Mouse (Mus musculus) cerebellum, postnatal 25 days (tissue): ENCODE measurements around the gene Bcl2l1.
A peak's percentile ranks its signal among the peaks of the same experiment; 100 is the strongest.

Experiments
- DNase-seq, 2 experiments: peaks; one replicate each; pipeline ENCODE4 v3.0.0; 2021; ENCODE audit warnings: mixed read lengths in 2 of 2

Bcl2l1 gene

DNA sequence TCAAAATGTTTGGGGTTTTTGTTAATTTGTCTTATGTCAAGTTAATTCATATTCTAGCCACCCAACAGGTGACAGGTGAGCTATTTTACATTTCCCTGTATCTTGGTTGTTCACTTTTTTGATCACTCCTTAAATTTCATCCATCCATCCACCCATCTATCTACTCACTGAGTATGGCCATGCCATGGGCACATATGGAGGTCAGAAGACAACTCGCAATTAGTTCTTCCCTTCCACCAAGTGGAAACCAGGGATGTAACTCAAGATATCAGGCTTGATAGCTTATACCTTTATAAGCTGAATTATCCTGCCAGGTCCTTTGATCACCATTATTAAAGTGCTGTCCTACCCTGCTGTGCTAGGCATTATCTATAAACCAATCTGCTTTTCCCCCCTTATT lies 7.8 kb downstream of the Bcl2l1 start:
- DNase-seq: no peak

DNA sequence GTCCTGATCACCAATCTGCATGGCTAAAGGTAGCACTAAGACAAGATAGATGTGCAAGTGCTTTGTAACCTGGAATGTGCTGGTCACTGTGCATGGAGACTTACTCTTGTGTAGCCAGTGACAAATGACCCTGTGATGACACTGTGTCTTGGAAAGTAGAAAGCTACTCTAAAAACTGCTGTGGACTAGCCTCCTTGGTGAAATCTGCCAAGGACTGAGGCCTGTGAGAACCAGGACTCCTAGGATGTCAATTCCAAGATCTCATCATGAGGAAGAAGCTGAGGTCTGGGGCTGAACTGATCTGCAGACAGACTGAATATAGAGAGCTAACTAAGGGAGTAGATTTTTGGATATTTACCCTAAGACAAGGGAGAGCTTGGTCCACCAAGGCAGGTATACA lies 10.0 kb downstream of the Bcl2l1 start:
- DNase-seq: no peak

DNA sequence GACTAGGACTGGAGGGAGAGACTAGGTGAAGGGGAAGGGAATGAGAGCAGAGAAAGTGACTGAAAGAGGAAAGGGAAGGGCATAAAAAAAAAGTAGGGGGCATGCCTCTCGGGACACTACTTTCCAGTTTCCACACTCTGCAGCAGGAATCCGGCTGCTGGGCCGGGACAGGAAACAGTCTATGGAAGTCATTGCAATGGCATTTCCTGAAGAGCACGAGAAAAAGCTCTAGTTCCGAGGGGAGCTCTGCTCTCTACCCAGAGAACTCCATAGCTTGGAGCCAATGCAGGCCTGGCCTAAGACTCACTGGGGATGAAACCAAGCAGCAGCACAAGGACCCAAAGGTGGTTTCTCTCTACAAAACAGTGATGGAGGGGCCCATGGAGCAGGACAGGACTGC lies 10.5 kb downstream of the Bcl2l1 start:
- DNase-seq: no peak

DNA sequence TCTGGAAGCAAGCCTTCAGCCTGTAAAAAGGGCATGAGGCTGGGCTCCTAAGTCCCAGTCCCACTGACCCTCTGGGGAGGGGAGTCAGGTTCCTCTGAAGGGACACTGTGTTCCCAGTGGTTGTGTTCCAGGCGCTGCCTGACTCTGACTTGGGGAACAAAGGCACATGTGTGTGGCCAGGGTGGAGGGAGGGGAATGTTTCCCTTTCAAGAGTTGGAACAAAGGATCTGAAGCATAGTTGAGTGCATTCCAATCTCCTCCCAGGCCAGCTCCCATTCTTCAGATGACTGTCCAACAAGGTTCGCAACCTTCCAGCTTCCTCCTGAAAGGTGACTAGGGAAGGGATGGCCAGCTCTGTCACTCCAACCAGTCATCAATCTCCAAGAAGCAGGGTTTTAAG lies 11.2 kb downstream of the Bcl2l1 start:
- DNase-seq: no peak

DNA sequence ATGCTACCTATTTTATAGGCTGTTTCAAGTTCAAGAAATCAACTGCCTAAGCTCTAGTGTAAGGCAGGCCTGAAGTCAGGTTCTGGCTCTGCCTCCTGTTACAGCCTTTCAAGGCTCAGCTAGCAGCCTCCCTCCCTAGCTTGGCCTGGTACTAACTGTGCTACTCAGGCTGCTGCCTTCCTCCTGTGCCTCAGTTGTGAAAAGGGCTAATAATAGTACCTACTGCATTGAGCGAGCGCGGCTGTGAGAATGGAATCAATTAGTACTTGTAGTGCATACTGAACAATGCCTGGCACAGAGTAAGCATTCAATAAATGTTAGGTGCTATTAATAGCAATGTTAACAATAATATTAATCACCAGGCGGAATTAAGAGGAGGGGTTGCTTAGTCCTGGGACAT lies 11.6 kb downstream of the Bcl2l1 start:
- no peak for DNase-seq

DNA sequence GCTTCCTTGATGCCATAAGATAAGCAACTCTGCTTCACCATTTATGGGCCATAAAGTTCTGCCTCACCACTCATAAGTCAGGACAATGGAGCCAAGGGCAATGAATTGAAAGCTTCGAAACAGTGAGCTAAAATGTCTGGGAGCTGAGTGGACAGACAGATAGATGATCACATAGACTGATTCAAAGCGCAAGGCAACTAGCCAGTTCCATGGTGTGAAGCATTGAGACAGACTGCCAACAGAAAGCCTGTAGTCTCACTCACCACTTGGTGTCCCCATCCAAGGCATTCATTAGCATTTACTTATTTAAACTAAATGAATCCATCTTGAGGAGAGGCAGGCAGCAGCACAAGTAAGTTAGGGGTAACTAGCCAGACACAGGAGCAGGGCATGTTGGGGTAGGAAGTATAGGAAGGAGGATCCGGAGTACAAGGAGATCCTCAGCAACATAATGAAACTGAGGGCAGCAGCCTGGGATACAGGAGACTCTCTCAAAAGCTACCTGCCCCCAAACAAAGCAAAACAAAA lies 12.4 kb downstream of the Bcl2l1 start:
- no peak for DNase-seq

DNA sequence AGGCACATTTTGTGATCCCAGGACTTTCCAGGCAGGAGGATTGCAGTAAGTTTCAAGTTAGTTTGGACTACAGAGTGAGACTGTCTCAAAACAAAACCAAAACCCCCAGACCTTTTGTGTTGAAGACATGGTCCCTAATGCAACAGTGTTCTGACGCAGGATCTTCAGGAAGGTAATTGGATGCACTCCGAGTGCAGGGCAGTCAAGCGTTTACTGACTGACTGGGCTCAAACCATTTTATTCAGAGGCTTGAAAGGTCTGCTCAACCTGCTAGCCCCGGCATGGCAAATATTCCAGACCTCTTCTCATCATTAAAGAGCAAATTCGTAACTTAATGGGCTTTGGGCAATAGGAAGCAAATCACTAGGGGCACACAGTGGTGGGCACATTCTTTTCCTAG lies 12.8 kb downstream of the Bcl2l1 start:
- peak in 1 of 2 experiments; percentile 53 for DNase-seq

DNA sequence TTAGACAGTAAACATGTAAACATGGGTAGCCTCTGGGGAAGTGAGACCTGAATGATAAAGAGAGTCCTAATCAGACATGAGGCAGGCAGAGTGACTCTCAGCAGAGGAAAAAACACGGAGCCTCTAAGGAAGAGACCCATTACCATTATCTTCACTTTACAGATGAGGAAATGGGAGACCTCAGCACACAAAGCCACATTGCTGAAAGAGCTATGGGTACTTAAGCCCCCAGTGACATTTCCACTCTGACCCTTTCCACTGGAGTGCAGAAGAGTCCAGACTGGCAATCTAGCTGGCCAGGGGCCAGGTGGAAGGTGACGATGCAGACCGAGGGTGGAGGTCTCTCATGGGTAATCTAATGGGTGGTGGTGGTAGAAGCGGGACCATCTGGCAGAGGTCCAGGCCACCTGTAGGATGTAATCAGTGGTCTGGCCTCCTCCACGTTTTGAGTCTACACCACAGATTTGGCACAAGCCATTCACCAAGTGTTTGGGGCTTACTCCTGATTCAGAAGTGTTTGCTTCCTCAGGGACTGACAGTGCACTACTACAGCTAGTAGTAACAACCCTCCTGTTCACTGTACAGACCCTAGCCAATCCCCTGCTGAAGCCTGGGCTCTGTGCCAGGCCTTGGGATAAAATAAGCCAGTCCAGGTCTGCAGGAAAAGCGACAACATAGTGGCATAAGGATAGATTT lies 13.8 kb downstream of the Bcl2l1 start:
- peak; percentile 94 to 96 for DNase-seq

DNA sequence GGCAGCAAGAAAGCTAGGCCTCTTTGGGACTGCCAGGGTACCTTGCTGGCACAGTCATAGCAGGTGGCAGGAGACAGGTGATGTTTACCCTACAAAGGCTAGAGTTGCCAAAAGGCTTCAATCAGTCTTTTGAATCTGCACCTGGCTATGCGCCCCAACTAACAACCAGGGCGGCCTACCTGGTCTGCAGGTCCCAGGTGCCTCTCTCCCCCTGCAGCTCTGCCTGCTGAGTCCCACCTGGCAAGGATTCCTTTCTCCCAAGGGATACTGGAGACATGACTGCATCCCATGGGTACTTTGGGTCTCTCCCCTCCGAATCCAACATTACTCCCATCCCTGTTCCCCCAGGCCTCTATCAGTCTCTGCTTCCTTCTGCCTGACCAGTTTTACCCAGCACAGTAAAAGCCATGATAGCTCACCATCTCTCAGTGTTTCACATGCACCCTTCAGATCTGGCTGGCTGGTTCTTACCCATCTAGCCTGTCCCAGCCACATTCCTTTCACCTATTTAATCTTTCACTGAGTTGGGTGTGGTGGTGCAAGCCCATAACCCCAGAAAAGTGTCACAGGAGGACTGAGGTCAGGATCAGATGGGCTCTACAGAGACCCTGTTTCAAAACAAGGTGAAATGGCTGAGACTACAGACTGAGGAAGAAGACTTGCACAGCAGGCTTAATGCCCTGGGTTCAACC lies 14.7 kb downstream of the Bcl2l1 start:
- DNase-seq: peak in 1 of 2 experiments; percentile 51

DNA sequence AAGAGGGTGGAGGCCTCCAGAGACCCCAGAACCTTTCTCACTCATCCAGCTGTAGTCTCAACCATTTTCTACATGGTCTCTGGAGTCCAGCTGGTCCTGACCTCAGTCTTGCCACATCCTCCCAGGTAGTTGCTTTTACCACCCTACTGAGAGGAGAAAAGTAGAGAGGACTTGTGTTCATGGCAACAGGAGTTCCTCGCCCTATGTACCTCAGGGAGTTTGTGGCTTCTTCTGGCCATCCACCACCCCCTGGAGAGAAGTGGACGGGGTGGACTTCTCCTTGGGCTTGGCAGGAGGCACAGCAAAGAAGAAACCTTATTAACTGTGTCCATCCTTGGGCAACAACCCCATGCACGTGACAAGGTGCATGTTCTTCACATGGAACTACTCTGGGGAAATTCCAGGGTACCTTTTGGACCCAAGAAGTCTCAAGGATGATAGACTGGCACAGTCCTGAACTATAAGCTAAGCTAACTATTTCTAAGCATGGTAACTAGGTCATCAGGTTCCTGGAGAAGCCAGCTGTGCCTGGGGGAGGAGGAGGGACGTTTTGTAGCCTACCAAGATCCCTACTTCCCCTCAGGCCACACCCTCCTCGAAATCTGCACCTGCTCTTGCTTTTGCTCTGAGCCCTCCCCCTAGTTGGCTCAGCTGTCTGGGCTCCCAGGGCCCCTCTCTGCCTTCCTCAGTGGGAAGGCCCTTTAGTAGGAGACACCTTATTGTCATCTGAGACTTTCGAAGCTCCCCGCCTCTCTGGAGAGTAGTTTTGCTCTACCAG lies 15.5 kb downstream of the Bcl2l1 start:
- DNase-seq: peak in 1 of 2 experiments; percentile 16

DNA sequence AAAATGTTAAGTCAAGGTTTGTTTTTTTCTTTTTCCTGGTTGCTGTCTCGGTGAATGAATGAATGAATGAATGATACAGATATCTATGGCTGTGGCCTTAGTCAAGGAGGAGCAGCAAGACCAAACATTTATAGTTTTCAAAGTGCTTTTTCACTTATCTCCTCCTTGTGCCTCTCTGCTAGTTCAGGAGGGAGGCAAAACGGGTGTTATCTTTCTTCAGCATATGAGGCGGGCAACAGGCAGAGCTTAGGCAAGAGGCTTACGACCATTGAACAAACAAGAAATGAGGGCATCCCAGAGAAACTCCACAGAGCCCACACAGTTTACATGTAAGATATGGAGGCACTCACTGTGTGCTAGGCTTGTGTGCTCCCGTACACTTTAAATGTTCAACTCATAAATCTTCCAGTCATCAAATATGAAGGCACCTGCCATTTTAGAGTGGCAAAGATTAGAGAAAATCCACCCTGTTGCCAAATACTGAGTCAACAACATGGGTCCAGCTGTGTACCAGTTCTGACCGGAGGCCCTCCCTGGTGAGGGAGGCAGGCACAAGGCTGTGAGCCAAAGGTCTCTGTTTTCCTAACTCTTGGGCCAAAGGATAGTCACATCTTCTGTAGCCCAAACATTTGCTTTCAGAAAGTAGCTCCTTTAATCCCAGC lies 17.2 kb downstream of the Bcl2l1 start:
- DNase-seq: peak; percentile 55 to 65

DNA sequence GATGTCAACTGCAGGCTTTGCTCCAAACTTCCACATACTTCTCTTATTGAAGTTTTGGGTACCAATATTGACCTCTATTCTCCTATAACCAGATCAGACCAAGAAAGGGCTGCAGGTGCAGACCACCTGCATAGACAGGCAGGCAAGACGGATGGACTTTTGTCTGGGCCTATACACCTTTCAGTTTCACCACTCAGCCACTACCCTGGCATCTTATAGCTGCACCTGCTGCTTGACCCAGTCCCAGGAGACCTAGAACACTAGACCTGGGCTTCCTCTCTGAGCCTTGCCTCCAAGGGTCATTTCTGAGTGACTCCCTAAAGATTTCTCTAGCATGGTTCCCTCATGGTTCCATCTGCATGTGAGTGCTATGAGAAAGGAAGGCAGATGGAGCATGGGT lies 18.3 kb downstream of the Bcl2l1 start:
- DNase-seq: no peak

DNA sequence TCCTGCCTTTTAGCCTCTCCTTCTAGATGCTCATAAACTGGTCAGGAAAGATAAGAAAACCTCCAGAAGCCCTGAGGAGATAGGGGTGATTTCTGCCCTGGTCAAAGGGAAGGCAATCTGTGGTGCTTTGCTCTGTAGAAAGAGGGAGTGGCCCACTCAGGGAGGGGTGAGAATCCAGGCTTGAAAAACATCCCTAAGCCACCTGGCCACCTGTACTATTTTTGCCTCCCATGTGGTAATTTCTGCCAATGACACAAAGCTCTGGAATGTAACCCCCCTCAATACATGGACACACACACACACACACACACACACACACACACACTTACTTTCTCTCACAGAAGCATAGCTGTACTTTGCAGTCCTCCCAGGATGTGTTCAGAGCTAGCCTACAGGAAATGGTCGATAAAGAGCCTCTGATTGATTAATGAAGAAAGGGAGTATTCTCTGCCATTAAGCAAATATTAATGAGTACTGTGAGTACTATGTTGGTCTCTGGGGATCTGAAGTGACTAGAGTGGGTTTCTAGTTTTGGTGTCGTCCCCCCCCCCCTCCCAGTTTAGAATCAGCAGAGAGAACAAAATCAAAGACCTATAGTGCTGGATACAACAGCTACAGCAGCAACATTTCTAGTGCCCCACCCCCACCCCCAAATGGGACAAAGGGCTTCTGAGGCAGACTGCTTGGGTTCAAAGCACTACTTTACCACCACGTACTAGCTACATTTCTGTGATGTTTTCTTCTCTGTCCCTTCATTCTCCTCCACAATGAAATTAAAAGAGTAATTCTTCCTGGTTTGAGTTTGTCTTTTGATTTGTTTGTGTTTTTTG lies 20.0 kb downstream of the Bcl2l1 start:
- DNase-seq: peak; percentile 55 to 63

DNA sequence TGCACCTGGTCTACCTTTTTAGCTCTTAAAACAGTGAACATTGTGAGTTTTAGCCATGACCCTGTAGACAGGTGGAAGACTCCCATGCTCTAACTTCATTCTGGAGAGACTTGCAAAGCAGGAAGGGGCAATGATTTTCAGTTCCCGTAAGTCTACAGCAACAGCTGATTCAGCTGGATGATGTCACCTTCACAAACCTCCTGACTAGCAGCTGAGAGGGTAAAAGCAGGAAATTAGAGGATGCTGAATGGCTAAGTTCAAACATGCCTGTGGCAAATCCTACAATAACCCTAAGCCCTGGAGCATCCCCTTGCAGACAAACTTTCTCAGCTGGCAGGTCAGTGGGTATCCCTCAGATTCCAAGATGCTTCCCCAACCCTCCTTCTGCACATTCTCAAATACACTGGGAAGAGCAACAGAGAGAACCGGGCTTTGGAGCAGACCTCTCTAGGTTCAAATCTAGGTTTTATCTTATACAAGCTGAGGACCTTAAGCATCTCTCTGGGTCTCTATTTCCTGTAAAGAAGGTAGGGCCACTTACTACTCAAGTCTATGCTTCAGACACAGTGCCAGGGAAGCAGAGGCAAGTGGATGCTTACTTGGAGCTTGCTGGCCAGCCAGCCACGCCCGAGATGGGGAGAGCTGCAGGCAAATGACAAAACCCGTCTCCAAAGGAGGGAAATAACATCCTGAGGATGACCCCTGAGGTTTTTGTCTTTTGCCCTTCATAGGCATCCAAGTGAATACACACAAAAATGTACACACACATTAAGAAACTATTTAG lies 21.2 kb downstream of the Bcl2l1 start:
- DNase-seq: peak in 1 of 2 experiments; percentile 40

DNA sequence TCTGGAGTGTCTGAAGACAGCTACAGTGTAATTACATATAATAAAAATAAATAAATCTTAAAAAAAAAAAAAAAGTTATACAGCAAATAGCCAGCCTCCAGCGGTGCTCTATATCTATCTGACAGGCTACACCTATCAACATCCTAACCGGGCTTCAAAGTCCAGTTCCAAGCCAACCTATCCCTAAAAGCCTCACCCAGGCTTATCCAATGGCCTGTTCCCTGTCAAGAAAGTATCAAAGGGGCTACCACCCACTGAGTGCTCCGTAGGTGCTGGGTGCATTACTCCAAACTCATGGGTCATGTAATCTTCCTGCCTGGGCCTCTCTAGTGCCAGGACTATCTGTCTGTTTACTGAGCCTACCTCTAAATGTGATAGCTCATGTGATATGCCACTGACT lies 23.4 kb downstream of the Bcl2l1 start:
- DNase-seq: no peak

DNA sequence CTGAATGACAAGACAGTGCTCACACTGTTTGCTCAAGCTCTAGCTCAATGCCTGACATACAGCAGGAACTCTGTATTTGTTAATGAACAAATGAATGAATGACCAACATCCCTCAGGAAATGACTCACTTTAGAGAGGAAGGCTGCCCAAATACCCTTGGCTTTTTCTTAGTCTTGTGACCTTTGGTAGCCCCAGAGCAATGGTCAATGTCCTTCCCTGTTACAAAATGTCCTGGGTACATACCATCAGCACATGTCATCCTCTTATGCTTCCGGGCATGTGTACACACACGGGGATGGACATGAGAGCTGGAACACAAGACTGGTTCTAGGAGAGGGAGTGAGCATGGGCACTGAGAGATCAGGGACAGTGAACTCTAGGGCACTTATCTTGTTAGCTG lies 25.5 kb downstream of the Bcl2l1 start:
- no peak for DNase-seq

DNA sequence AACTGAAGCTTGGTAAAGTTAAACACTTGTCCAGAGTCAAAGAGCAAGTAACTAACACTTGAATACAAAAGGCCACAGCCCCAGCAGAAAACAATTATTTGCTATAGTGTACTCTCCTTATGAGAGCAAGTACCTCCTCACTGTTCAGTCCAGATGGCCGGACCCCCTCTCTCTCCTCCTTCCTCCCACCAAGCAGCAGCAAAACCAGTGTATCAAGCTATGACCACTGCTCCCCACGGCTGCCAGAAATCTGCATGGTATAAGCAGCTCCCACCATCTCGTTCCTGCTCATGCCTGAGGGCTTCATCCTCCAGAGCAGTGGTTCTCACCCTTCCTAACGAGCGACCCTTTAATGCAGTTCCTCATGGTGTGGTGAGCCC lies 26.4 kb downstream of the Bcl2l1 start:
- no peak for DNase-seq

DNA sequence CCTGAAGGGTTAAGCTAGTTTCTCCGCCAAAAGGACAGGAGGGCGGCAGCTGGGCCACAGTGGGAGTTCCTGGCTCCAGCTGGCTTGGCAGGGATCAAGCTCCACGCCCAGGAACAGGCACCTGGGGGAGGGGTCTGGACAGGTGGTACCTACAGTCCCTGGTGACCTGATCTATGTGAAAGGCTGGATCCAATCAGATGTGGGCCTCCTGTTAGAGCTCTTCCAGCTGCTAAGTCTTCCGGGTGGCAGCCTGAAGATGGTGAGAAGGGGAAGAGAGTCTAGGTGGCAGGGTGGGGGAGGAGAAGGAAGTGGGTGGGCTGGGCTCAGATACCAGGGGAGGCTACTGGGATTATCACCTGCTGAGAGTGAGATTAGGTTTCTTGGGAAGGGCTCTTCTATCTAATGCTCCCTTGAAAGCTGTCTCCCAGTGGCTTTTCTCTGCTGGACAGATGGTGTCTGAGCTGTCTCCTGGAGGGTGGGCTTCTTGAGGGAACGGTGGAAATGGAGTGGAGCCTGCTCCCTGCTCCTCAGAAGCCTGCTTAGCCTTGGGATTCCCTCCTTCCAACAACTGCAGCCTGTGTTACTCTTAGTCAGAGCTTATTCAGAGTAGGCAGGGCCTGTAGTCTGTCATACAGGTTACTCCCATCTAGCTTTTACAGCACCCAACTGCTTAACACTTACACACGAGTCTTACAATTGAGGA lies 27.0 kb downstream of the Bcl2l1 start:
- DNase-seq: peak; percentile 95

DNA sequence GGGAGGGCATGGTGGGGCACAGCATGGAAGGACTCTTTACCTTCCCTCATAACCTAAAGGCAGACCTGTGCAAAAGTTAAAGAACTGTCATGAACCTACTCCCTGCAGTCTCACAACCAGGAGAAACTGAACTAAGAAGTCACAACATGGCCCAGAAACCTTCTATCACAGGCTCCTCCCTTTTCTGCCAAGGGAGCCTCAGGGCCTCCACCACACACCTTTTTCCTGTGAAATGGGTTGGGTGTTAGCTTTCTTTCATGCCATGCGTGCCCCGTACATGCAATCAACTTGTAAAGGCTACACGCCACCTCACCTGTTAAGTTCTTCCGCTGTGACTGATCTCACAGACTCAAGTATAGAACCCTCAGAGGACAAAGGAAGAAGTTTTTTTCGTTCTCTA lies 28.4 kb downstream of the Bcl2l1 start:
- no peak for DNase-seq

DNA sequence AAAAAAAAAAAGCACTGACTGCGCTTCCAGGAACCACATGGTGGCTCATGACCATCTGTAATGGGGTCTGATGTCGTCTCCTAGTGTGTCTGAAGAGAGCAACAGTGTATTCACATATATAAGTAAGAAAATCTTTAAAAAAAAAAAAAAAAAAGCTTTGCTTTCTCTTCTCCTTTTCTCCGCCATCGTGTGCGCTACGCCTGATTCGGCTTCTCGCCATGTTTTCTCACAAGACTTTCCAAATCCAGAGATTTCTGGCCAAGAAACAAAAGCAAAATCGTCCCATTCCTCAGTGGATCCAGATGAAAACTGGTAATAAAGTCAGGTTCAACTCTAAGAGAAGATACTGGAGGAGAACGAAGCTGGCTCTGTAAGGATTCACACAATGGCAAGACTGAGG lies 29.2 kb downstream of the Bcl2l1 start:
- no peak for DNase-seq

DNA sequence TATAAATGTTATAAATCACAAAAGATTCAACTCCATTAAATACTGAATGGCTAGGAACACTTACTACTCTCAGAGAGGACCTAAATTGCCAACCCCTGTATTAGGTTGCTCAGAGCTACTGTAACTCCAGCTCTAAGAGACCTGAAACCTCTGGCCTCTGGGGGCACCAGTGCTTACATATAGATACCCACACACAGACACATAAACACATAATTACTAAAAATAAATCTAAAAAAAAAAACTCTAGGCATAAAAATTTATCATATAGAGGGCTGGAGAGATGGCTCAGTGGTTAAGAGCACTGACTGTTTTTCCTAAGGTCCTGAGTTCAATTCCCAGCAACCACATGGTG lies 30.8 kb downstream of the Bcl2l1 start:
- no peak for DNase-seq
